Mouse (Mus musculus): ENCODE measurements at regions not wholly inside any gene's neighbourhood (a gene's known extent, or its start where the extent isn't known, plus 50 kb on each side); places are given as distances from the start of the nearest gene placed in this dataset.

- no peak overlapping the region for H3K27ac ChIP-seq (ENCODE audit: control insufficient read depth, low read depth, low read length)
- H3K79me2 ChIP-seq (ENCODE audit: control insufficient read depth, insufficient read depth, low read length, poor library complexity): no peaks in the 10 kb centered on the region
- H3K4me3 ChIP-seq (ENCODE audit: control insufficient read depth in 1 of 2, insufficient read depth in 1 of 2, low read depth in 2 of 2, low read length in 2 of 2): no peak overlapping the region
- no peak for DNase-seq (ENCODE audit: low read depth, low spot score)
- no peak overlapping the region for H3K9ac ChIP-seq (ENCODE audit: control insufficient read depth, low read depth, low read length, poor library complexity, severe bottlenecking)
- no peak for TF ChIP-seq ZNF384 (IDR thresholded peaks at IDR 0.05; ENCODE audit: low read depth, low read length)
- no peak for TF ChIP-seq UBTF (IDR thresholded peaks at IDR 0.05; ENCODE audit: borderline replicate concordance, insufficient read depth, low read depth, low read length)
- no peak for TF ChIP-seq JUND (IDR thresholded peaks at IDR 0.05; ENCODE audit: low read depth, low read length)
- no peak for TF ChIP-seq POLR2AphosphoS5 (IDR thresholded peaks at IDR 0.05; ENCODE audit: borderline replicate concordance, low read depth, low read length)
- TF ChIP-seq GATA1 (IDR thresholded peaks at IDR 0.05; ENCODE audit: low read depth, low read length): no peak
- no peak for TF ChIP-seq NRF1 (IDR thresholded peaks at IDR 0.05; ENCODE audit: insufficient read depth, low read depth, low read length, poor library complexity, severe bottlenecking)
- no peak for TF ChIP-seq TBP (IDR thresholded peaks at IDR 0.05; ENCODE audit: low read depth, low read length)
- no peak for TF ChIP-seq MAZ (IDR thresholded peaks at IDR 0.05; ENCODE audit: low read depth, low read length)
- TF ChIP-seq BHLHE40 (IDR thresholded peaks at IDR 0.05; ENCODE audit: borderline replicate concordance, low read depth, low read length): no peak
- no peak for TF ChIP-seq MAFK (IDR thresholded peaks at IDR 0.05; ENCODE audit: borderline replicate concordance, low read depth, low read length)
- no peak for TF ChIP-seq SMC3 (IDR thresholded peaks at IDR 0.05; ENCODE audit: low read depth, low read length)
- TF ChIP-seq HCFC1 (IDR thresholded peaks at IDR 0.05; ENCODE audit: low read depth, low read length): no peak
- TF ChIP-seq KAT2A (conservative IDR thresholded peaks at IDR 0.05; ENCODE audit: low read depth, low read length): no peak
- no peak for TF ChIP-seq TCF12 (IDR thresholded peaks at IDR 0.05; ENCODE audit: low read depth, low read length)
- TF ChIP-seq RAD21 (IDR thresholded peaks at IDR 0.05; ENCODE audit: low read depth, low read length): no peak
- no peak for TF ChIP-seq EP300 (IDR thresholded peaks at IDR 0.05; ENCODE audit: low read depth in 1 of 2, low read length in 2 of 2)
- TF ChIP-seq MYB (IDR thresholded peaks at IDR 0.05; ENCODE audit: low read depth, low read length): no peak
- TF ChIP-seq USF1 (IDR thresholded peaks at IDR 0.05; ENCODE audit: low read depth, low read length): no peak
- no peaks in the 10 kb centered on the region for H3K4me1 ChIP-seq (ENCODE audit: control insufficient read depth in 1 of 2, insufficient read depth in 2 of 2, low read length in 2 of 2)
- H3K9me3 ChIP-seq (replicated peaks; ENCODE audit: insufficient read depth, low read length): no peaks in the 10 kb centered on the region
- H3K36me3 ChIP-seq (ENCODE audit: control insufficient read depth in 1 of 2, insufficient read depth in 2 of 2, low read length in 2 of 2): no peaks in the 10 kb centered on the region
- no peaks in the 10 kb centered on the region for H3K27me3 ChIP-seq (ENCODE audit: control insufficient read depth in 1 of 2, insufficient read depth in 2 of 2, low read length in 2 of 2)
Observed at GRCm38 (mm10) chr12:92316285-92316684, 467.3 kb upstream of the Sel1l start.

- no peaks in the 10 kb centered on the region for H3K79me2 ChIP-seq (ENCODE audit: control insufficient read depth, insufficient read depth, low read length, poor library complexity)
- no peak overlapping the region for H3K9ac ChIP-seq (ENCODE audit: control insufficient read depth, low read depth, low read length, poor library complexity, severe bottlenecking)
- H3K4me3 ChIP-seq (ENCODE audit: control insufficient read depth in 1 of 2, insufficient read depth in 1 of 2, low read depth in 2 of 2, low read length in 2 of 2): no peak overlapping the region
- no peaks in the 10 kb centered on the region for H3K4me1 ChIP-seq (ENCODE audit: control insufficient read depth in 1 of 2, insufficient read depth in 2 of 2, low read length in 2 of 2)
- TF ChIP-seq GABPA (IDR thresholded peaks at IDR 0.05; ENCODE audit: low read depth, low read length): no peak
- no peak for TF ChIP-seq POLR2AphosphoS5 (IDR thresholded peaks at IDR 0.05; ENCODE audit: borderline replicate concordance, low read depth, low read length)
- no peak for TF ChIP-seq RAD21 (IDR thresholded peaks at IDR 0.05; ENCODE audit: low read depth, low read length)
- no peaks in the 10 kb centered on the region for H3K36me3 ChIP-seq (ENCODE audit: control insufficient read depth in 1 of 2, insufficient read depth in 2 of 2, low read length in 2 of 2)
- H3K27me3 ChIP-seq (ENCODE audit: control insufficient read depth in 1 of 2, insufficient read depth in 2 of 2, low read length in 2 of 2): no peaks in the 10 kb centered on the region
- H3K27ac ChIP-seq (ENCODE audit: control insufficient read depth, low read depth, low read length): no peak overlapping the region
- no peaks in the 10 kb centered on the region for H3K9me3 ChIP-seq (replicated peaks; ENCODE audit: insufficient read depth, low read length)
- DNase-seq (ENCODE audit: low read depth, low spot score): no peak
Observed at GRCm38 (mm10) chr12:92315820-92316219, 466.9 kb upstream of the Sel1l start.
